Mouse (Mus musculus) E14TG2a.4 (cell line): Measurements from ENCODE around the gene Lypd6.

Experiments
- H3K27me3 ChIP-seq: 2 replicates; pipeline ENCODE4 v1.6.1; 2014; ENCODE audit warnings: low read length, control low read depth; ENCODE audit not compliant: insufficient read depth
- H3K36me3 ChIP-seq: 2 replicates; pipeline ENCODE4 v1.6.1; 2014; ENCODE audit warnings: low read length, control low read depth; ENCODE audit not compliant: insufficient read depth
- H3K4me1 ChIP-seq: replicated peaks from 2 replicates; pipeline ENCODE4 v1.6.1; 2014; ENCODE audit warnings: low read depth, low read length, control low read depth
- H3K4me3 ChIP-seq: replicated peaks from 2 replicates; pipeline ENCODE4 v1.5.1; 2014; ENCODE audit warnings: mild to moderate bottlenecking, low read length
- H3K9me3 ChIP-seq: 2 replicates; pipeline ENCODE4 v1.6.1; 2014; ENCODE audit warnings: low read length, control low read depth
- CTCF ChIP-seq: conservative IDR thresholded peaks from 2 replicates; pipeline ENCODE4 v1.5.1; 2014; ENCODE audit warnings: low read length
- NANOG ChIP-seq: IDR thresholded peaks from 2 replicates; pipeline ENCODE4 v1.6.1; 2014; ENCODE audit warnings: borderline replicate concordance, low read length, mixed read lengths
- POU5F1 ChIP-seq: IDR thresholded peaks from 2 replicates; pipeline ENCODE4 v1.6.1; 2014; ENCODE audit warnings: low read length, borderline replicate concordance

Gene Lypd6

DNA sequence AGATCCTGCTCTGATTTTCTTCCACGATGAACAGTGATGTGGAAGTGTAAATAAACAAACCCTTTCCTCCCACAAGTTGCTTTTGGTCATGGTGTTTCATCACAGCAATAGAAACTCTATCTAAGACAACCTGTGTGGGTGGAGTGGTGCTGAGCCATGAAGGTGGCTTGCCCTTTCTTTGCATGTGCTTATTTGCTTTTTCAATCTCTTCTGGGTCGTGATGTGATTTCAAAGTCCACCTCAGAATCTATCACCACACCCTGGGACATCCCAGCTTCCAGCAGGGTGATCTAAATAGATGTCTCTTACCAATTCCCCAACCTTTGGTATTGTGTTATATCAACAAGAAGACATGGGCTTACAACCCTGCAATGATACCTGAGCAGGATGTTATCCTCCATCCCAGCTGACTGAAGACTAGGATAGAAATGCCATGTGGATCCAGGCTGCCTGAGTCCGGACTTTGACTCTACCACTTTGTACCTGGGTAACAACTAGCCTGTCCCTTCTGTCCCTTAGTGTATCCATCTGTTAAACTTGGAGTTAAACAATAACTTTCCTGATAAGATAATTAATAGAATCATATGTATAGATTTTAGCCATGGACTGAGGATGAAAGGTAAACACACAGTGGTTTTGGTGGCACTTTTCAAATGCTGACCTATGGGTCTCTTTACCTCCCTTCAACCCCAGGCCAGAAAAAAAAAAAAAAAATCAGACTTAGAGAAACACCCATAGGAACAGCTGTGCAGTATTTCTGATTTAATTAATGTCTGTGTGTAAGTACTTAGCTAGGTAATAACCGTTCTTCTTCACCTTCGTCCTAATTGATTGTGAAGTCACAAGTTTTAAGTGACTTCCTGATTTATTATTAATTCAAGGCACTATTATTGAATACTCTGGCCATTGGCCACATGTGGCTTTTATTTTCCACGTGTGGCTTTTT is 83.3 kb downstream of the Lypd6 start:
- no peaks in the 10 kb centered on the region for H3K36me3 ChIP-seq
- H3K4me3 ChIP-seq, result no peak overlapping the region
- no peaks in the 10 kb centered on the region for H3K27me3 ChIP-seq
- peaks cover 8% of the 10 kb centered on the region for H3K9me3 ChIP-seq
- TF ChIP-seq CTCF, result no peak
- TF ChIP-seq NANOG, result no peak
- no peak for TF ChIP-seq POU5F1
- H3K4me1 ChIP-seq, result no peaks in the 10 kb centered on the region

DNA sequence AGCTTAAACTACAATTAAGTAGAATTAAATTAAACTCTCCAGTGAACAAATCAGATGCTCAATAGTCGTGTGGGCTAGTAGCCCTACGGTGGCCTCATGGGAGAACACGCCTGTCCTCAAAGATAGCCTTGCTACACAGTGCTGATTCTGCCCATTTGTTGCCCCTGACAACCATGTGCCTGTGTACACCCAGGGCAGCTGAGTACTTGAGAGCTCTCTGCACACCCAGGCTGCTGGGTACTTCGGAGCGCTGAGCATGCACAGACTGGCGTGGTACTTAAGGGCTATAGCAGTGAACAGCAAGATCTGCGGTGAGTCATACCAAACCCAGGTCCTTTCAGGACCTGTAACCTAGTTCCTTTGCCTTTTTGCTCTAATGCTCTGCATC is 84.0 kb downstream of the Lypd6 start:
- TF ChIP-seq NANOG (no peak), CTCF (no peak), POU5F1 (no peak)
- no peaks in the 10 kb centered on the region for H3K36me3 ChIP-seq
- peaks cover 13% of the 10 kb centered on the region for H3K9me3 ChIP-seq
- no peaks in the 10 kb centered on the region for H3K4me1 ChIP-seq
- no peaks in the 10 kb centered on the region for H3K27me3 ChIP-seq
- no peak overlapping the region for H3K4me3 ChIP-seq

DNA sequence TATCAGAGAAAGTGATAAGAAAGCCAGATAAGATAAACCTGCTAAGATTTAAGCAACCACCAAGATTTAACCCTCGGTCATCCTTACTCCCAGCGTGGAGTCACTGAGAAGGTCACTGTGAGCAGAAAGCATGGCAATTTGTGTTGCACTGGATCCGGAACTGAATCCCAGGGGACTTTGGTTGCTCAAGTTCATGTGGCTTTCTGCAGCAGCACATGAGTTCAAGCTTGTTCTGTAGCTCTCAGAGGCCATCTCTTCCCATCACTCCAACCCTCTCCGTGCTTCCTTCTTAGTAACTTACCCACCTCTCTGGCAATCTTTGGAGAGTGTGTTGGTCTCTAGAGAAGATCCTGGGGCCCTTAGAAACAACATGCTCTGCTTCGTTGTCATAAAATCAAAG is 84.6 kb downstream of the Lypd6 start:
- peaks cover 13% of the 10 kb centered on the region for H3K9me3 ChIP-seq
- H3K4me3 ChIP-seq, result no peak overlapping the region
- no peaks in the 10 kb centered on the region for H3K4me1 ChIP-seq
- H3K27me3 ChIP-seq, result no peaks in the 10 kb centered on the region
- H3K36me3 ChIP-seq, result no peaks in the 10 kb centered on the region
- TF ChIP-seq NANOG (no peak), POU5F1 (no peak), CTCF (no peak)

DNA sequence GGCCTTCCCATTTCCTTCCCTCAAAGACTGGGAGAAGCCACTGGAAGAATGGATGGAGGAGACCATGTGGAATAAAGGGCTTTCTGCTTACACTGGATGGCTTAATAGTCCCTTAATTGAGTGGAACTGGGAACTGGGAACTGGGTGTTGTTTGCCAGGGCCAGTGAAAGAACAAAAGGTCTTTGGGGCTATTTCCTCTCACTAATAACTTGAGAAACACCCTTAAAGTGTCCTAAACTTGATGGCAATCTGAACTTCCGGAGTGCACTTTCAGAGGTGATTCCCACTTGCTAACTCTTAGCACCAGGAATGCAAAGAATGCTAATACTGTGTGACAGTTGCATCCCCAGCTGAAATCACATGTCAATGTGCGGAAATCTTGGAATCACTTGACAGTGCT is 85.2 kb downstream of the Lypd6 start:
- H3K4me3 ChIP-seq, result no peak overlapping the region
- H3K4me1 ChIP-seq, result no peaks in the 10 kb centered on the region
- peaks cover 15% of the 10 kb centered on the region for H3K9me3 ChIP-seq
- H3K36me3 ChIP-seq, result no peaks in the 10 kb centered on the region
- no peaks in the 10 kb centered on the region for H3K27me3 ChIP-seq
- TF ChIP-seq NANOG (no peak), CTCF (no peak), POU5F1 (no peak)

DNA sequence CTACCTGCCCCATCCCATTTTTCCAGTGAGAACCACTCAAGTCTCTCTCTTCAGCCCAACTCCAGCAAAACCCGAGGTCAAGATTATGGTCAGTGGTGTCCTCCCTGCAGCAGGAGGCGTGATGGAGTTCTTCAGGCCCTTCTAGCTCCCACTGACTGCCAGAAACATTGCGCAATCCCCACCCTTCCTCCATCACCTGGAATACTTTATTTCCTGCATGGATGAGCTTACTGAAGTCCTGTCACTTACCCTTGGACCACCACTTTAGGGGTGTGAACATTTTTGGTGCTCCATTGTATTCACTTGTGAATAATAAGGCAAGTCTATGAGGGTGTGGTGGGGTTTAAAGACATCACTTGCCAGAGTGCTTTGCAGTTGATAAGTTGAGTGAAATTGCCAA is 85.7 kb downstream of the Lypd6 start:
- no peak for TF ChIP-seq NANOG
- no peak for TF ChIP-seq POU5F1
- no peak for TF ChIP-seq CTCF
- Histone ChIP-seq H3K4me1 (no peaks in the 10 kb centered on the region), H3K4me3 (no peak overlapping the region)

DNA sequence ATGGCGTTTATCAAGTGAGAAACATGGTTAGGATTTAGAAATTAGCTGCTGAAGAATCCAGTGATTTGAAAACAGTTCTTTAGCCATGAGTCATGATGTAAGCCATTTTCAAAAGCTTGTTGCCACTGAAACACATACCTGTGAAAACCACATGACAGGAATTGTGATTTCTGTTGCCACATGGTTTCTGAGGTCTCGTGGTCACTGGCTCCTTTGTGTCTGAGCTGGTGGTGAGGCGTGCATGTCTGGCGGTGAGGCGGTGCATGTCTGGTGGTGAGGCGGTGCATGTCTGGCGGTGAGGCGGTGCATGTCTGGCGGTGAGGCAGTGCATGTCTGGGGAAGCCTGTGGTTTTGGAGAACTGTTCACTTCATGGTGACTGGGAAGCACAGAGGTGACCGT is 89.8 kb downstream of the Lypd6 start:
- Histone ChIP-seq H3K4me3 (no peak overlapping the region), H3K36me3 (no peaks in the 10 kb centered on the region)
- TF ChIP-seq NANOG, result no peak
- no peak for TF ChIP-seq POU5F1

More for the DNA sequence above, 85.7 kb downstream of the Lypd6 start:
- Histone ChIP-seq H3K27me3 (no peaks in the 10 kb centered on the region), H3K36me3 (no peaks in the 10 kb centered on the region), H3K9me3 (peaks cover 16% of the 10 kb centered on the region)

DNA sequence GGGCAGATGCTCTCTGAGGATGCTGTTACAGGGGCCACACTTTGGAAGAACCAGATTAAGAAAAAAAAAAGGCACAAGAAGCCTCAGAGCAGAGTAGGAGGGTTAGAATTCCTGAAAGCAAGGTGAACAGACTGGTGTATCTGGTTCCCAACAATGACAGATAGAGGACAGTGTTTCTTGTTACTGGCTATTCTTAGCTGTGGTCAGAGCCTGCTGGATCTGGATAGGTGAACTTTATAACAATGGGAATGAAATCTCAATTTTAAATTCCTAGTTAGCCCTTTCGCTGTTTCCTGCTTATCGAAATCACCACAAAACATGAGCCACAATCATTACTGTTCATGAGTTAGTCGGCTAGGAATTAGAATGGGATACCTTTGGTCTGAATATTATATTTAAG is 93.8 kb downstream of the Lypd6 start:
- Histone ChIP-seq H3K27me3 (no peaks in the 10 kb centered on the region), H3K4me3 (no peak overlapping the region), H3K9me3 (peaks cover 30% of the 10 kb centered on the region), H3K4me1 (no peaks in the 10 kb centered on the region), H3K36me3 (no peaks in the 10 kb centered on the region)
- TF ChIP-seq POU5F1, result no peak
- no peak for TF ChIP-seq CTCF
- TF ChIP-seq NANOG, result no peak

More for the DNA sequence above, 89.8 kb downstream of the Lypd6 start:
- H3K4me1 ChIP-seq, result no peaks in the 10 kb centered on the region
- no peaks in the 10 kb centered on the region for H3K27me3 ChIP-seq
- H3K9me3 ChIP-seq, result peaks cover 38% of the 10 kb centered on the region

DNA sequence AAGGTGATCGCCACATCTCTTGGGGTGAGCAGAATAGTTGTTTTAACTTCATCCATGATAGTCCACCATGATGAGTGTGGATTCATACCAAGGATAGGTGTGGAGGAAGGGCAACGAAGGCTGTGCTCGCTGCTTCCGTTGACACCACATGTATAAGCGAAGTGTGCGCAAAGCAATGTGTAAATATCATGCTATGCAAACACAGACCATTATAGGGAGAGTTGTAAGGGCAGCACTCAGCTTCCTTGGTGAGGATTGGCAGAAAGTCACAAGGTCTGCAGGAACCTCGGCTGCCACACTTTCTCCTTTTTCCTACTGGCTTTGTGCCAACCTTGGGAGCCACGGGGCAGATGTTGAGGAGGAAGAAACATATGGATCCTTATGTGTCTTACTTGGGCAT is 97.4 kb downstream of the Lypd6 start:
- no peak for TF ChIP-seq POU5F1
- TF ChIP-seq NANOG, result no peak
- no peak for TF ChIP-seq CTCF
- Histone ChIP-seq H3K36me3 (no peaks in the 10 kb centered on the region), H3K27me3 (no peaks in the 10 kb centered on the region), H3K4me1 (no peaks in the 10 kb centered on the region), H3K9me3 (peaks cover 14% of the 10 kb centered on the region; the same call in 1 of the 2 replicates), H3K4me3 (no peak overlapping the region)

DNA sequence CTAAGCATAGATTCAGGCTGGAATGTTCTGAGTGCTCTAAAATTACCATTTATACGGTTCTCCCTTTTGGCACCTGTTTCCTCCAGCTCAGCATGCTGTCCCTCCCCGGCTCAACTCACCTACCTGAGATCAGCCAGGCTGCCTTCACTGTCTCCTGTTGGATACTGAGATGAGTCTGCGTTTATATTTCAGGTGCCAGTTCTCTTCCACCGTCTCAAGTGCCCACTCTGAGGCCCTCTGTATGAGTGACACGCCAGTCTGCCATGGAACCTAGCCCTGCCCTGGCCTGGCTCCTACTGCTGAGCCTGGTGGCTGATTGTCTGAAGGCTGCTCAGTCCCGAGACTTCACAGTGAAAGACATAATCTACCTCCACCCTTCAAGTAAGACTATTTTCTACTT is 99.0 kb downstream of the Lypd6 start:
- no peaks in the 10 kb centered on the region for H3K4me1 ChIP-seq
- H3K9me3 ChIP-seq, result peaks cover 8% of the 10 kb centered on the region; the same call in 1 of the 2 replicates
- no peak for TF ChIP-seq CTCF
- H3K4me3 ChIP-seq, result no peak overlapping the region
- H3K27me3 ChIP-seq, result no peaks in the 10 kb centered on the region
- H3K36me3 ChIP-seq, result no peaks in the 10 kb centered on the region
